22 mouse cellular contexts compared by ENCODE assay signal in genomic region chr2:134726713-134727112, GRCm38 (mm10). TPM values are rescaled to one million over a fixed set of nuclear protein-coding genes. Genes with fewer than 3 reads are reported as not detected.
DNase-seq lines count a peak whose midpoint lies in the region; ATAC-seq lines count a peak whose summit lies in the region.
"Had no signal": no experiment of that assay in that cellular context is flagged by ENCODE, and none has a peak within 500 bp of the region (broad histone marks: within the 10 kb centered on the region; RNA-seq: fewer than 3 reads in every experiment).

No protein-coding gene starts in this region.

- peak; percentile 64; the same call in 1 of the 2 replicates for ATAC-seq in cerebellum, adult (ENCODE audit: insufficient number of reproducible peaks, low FRiP score, low TSS enrichment)
- ATAC-seq in heart, embryonic 11.5 days (replicated peaks; ENCODE audit: insufficient number of reproducible peaks, low FRiP score, low TSS enrichment), result no peak
- peak; percentile 36; the same call in 1 of the 2 replicates for ATAC-seq in neural tube, embryonic 13.5 days (ENCODE audit: low read depth)
- ATAC-seq: forebrain, embryonic 15.5 days; hindbrain, postnatal 0 days; intestine, postnatal 0 days had no signal

- no peaks in the 10 kb centered on the region for H3K36me3 ChIP-seq in heart, embryonic 11.5 days (ENCODE audit: control insufficient read depth, insufficient read depth, low read length)
- H3K36me3 ChIP-seq in neural tube, embryonic 13.5 days, result no peaks in the 10 kb centered on the region
- H3K36me3 ChIP-seq: embryonic facial prominence, embryonic 12.5 days; forebrain, embryonic 15.5 days; hindbrain, embryonic 10.5 days had no signal

- H3K27ac ChIP-seq in heart, embryonic 11.5 days (ENCODE audit: low read depth, low read length), result no peak overlapping the region
- H3K27ac ChIP-seq in neural tube, embryonic 13.5 days (replicated peaks), result no peak overlapping the region
- H3K27ac ChIP-seq: embryonic facial prominence, embryonic 12.5 days; forebrain, embryonic 15.5 days; hindbrain, embryonic 10.5 days; hindbrain, postnatal 0 days; liver, embryonic 14.5 days; macrophage had no signal

- no peaks in the 10 kb centered on the region for H3K27me3 ChIP-seq in heart, embryonic 11.5 days (ENCODE audit: control insufficient read depth, insufficient read depth, low read length)
- no peaks in the 10 kb centered on the region for H3K27me3 ChIP-seq in neural tube, embryonic 13.5 days
- H3K27me3 ChIP-seq: CH12.LX; embryonic facial prominence, embryonic 12.5 days; forebrain, embryonic 15.5 days had no signal

- H3K9me3 ChIP-seq in heart, embryonic 11.5 days (replicated peaks; ENCODE audit: control insufficient read depth, low read length), result no peaks in the 10 kb centered on the region
- no peaks in the 10 kb centered on the region for H3K9me3 ChIP-seq in neural tube, embryonic 13.5 days
- H3K9me3 ChIP-seq: embryonic facial prominence, embryonic 12.5 days; forebrain, embryonic 15.5 days; hindbrain, embryonic 10.5 days had no signal

- no peak for DNase-seq in cerebellum, adult 11-12 months
- DNase-seq in heart, postnatal 10 days, result peak; percentile 9 to 17
- DNase-seq in adrenal gland, postnatal 36 days, result peak; percentile 25 to 41
- no peak for DNase-seq in spleen, postnatal 14 days (ENCODE audit: low spot score in 2 of 2)
- no peak for DNase-seq in thymus, adult 18-20 months
- DNase-seq: gastrocnemius, postnatal 25 days; right cerebral cortex, postnatal 14 days; spleen, adult 18-20 months had no signal

- no peak overlapping the region for H3K9ac ChIP-seq in heart, embryonic 11.5 days (ENCODE audit: low read depth, low read length)
- no peak overlapping the region for H3K9ac ChIP-seq in neural tube, embryonic 13.5 days
- H3K9ac ChIP-seq: embryonic facial prominence, embryonic 12.5 days; forebrain, embryonic 15.5 days; liver, embryonic 14.5 days had no signal

- H3K4me1 ChIP-seq in heart, embryonic 11.5 days (ENCODE audit: control insufficient read depth, insufficient read depth, low read length), result no peaks in the 10 kb centered on the region
- H3K4me1 ChIP-seq in neural tube, embryonic 13.5 days (replicated peaks), result no peaks in the 10 kb centered on the region
- H3K4me1 ChIP-seq: embryonic facial prominence, embryonic 12.5 days; forebrain, embryonic 15.5 days had no signal

- H3K4me3 ChIP-seq in heart, embryonic 11.5 days (ENCODE audit: low read depth, low read length), result no peak overlapping the region
- no peak overlapping the region for H3K4me3 ChIP-seq in neural tube, embryonic 13.5 days
- H3K4me3 ChIP-seq: embryonic facial prominence, embryonic 12.5 days; erythroblast, embryonic 14.5 days; forebrain, embryonic 15.5 days; hindbrain, embryonic 10.5 days had no signal

- intact Hi-C loops in heart, postnatal 10 days (cut with DNase I), result no loop called here

- WGBS in heart, embryonic 11.5 days (ENCODE audit: insufficient replicate concordance), result 68% methylated on average over 2 of the region's 2 CpGs
- WGBS in neural tube, embryonic 13.5 days, result 34% methylated on average over 2 of the region's 2 CpGs

- H3K4me2 ChIP-seq in heart, embryonic 11.5 days, result no peak overlapping the region
- no peak overlapping the region for H3K4me2 ChIP-seq in neural tube, embryonic 13.5 days
- H3K4me2 ChIP-seq: embryonic facial prominence, embryonic 12.5 days; forebrain, embryonic 15.5 days; midbrain, embryonic 11.5 days had no signal

RNA-seq across cellular contexts. Expression of gene Plcb1, which starts 59.2 kb away (rescaled TPM):
- 1 to 10 TPM; 8.5 to 9.3 TPM for total RNA-seq in heart, postnatal 10 days (2021)
- 7.2 and 9.6 TPM in 2 replicates for polyA plus RNA-seq in heart, embryonic 11.5 days (2014; fragmentation: Nextera tagmentation; extraction: Ambion mirVana)
- total RNA-seq in adrenal gland, postnatal 36 days (2021), result 10 to 100 TPM; 87.4 to 93.4 TPM
- polyA plus RNA-seq in neural tube, embryonic 13.5 days (2015; fragmentation: Nextera tagmentation; extraction: Ambion mirVana), result 55.0 and 56.5 TPM in 2 replicates
- total RNA-seq: CH12.LX, MEL had no signal
- polyA plus RNA-seq: erythroblast, embryonic 14.5 days had no signal

Comparison
In these comparisons a context has a peak if more than half of its experiments do, and no peak if none do; other contexts are left out.
1. DNase-seq: peak in heart, postnatal 10 days (2 of 2) and adrenal gland, postnatal 36 days (2 of 2); none in cerebellum, adult 11-12 months (single experiment), spleen, postnatal 14 days (0 of 2) and thymus, adult 18-20 months (0 of 2).
2. RNA of gene Plcb1, which starts 59.2 kb away (total RNA-seq): 87.4 to 93.4 TPM in adrenal gland, postnatal 36 days; 8.5 to 9.3 TPM in heart, postnatal 10 days; every median in the first group is over 4 times any median in the second.